In the genomic region with DNA sequence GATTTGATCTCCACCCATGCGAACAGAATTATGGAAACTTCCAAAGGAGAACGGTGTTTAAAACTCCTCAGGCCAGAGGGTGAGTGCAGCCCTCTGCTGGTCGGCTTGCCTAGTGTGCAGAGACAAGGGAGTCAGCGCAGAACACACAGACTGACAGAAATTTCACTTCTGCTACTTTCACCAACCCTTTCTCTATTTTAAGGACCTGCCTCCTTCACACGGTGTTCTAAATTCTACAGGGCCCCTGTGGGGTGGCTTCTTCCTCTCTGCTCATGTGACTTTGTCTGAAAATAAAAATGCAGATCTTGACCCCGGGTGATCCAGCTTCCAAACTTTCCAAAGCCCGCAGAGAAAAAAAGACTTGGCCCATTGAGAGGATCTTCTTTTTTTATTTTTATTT, we compare ENCODE assay signal across 8 mouse cellular contexts. TPM values are rescaled to one million over a fixed set of nuclear protein-coding genes. Genes with fewer than 3 reads are reported as not detected.
A peak's percentile ranks its signal among the peaks of the same experiment; 100 is the strongest.
DNase-seq lines count a peak whose midpoint lies in the region; ATAC-seq lines count a peak whose summit lies in the region.

No protein-coding gene starts in this region.

- peak; percentile 10 for DNase-seq in cerebellum, adult 9-11 months
- DNase-seq in cerebellum, adult 9-10 months, result no peak
- peak; percentile 50 for DNase-seq in 416B (ENCODE audit: low read depth)
- peak; percentile 73 for DNase-seq in lung, postnatal 36 days
- peak; percentile 60 for DNase-seq in thymus, postnatal 0 days (ENCODE audit: low spot score)
- no peak for DNase-seq in adrenal gland, postnatal 25 days
- no peak for DNase-seq in cerebellum, postnatal 36 days

- ATAC-seq in granulocyte monocyte progenitor cell, adult 5-6 weeks (replicated peaks; ENCODE audit: poor library complexity, severe bottlenecking), result peak; percentile 64

RNA-seq across cellular contexts. Expression of gene Dhx9, which starts 1.7 kb away (rescaled TPM):
- 176 and 196 TPM in 2 replicates for total RNA-seq in granulocyte monocyte progenitor cell, adult 5-6 weeks (2014; fragmentation: Nextera tagmentation)
- 132 and 142 TPM in 2 replicates for total RNA-seq in granulocyte monocyte progenitor cell, adult 5-6 weeks (2017)
- polyA plus RNA-seq in thymus, postnatal 0 days (2015; fragmentation: Nextera tagmentation; extraction: Ambion mirVana), result 33.4 and 41.3 TPM in 2 replicates
- total RNA-seq in adrenal gland, postnatal 25 days (2021), result 116 and 128 TPM in 2 replicates

Comparison
In these comparisons a context has a peak if more than half of its experiments do, and no peak if none do; other contexts are left out.
1. DNase-seq: peak in cerebellum, adult 9-11 months (single experiment), 416B (single experiment), lung, postnatal 36 days (single experiment) and thymus, postnatal 0 days (single experiment); none in cerebellum, adult 9-10 months (single experiment), adrenal gland, postnatal 25 days (single experiment) and cerebellum, postnatal 36 days (0 of 2).